Mouse (Mus musculus) ES-Bruce4 (cell line): Measurements from ENCODE around the gene Pet100.

Experiments used
- CTCF ChIP-seq: IDR thresholded peaks from one replicate; pipeline ENCODE4 v1.8.1; 2011; ENCODE audit warnings: low read depth, low read length
- EP300 ChIP-seq: IDR thresholded peaks from 2 replicates; pipeline ENCODE4 v1.6.1; 2011; ENCODE audit warnings: low read depth, low read length; ENCODE audit not compliant: insufficient read depth
- POLR2A ChIP-seq: IDR thresholded peaks from one replicate; pipeline ENCODE4 v1.8.1; 2011; ENCODE audit warnings: low read length; ENCODE audit not compliant: insufficient read depth

DNA sequence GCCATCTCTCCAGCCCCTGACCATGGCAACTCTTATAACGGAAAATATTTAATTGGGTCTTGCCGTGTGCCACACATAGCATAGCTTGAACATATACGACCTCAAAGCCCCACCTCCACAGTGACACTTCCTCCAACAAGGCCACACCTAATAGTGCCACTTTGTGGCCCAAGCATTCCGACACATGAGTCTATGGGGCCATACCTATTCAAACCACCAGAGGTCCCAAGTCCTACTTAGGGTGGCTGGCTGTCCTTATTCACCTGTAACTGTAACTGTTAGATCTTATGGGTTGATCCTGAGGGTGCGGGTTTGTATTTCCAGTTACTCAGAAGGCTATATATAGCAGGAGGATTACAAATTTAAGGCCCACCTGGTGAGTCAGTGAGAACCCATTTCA is 6.7 kb downstream of the Pet100 start:
- TF ChIP-seq POLR2A, result no peak
- peak; percentile 35 for TF ChIP-seq CTCF
- no peak for TF ChIP-seq EP300
